Mouse (Mus musculus) midbrain, embryonic 16.5 days (tissue): ENCODE measurements at regions not wholly inside any gene's neighbourhood (a gene's known extent, or its start where the extent isn't known, plus 50 kb on each side); places are given as distances from the start of the nearest gene placed in this dataset.

Experiments used
- ATAC-seq: fragments of 200-750 bp; cut with Nextera tagmentation; 2 replicates; pipeline ENCODE4 v1.8.0; 2017; ENCODE audit warnings: moderate TSS enrichment
- H3K27ac ChIP-seq: fragments of 300-500 bp; sonication (generic); 2 replicates; pipeline ENCODE4 v1.5.1; 2014; ENCODE audit warnings: mild to moderate bottlenecking, low read length, mixed read lengths
- H3K27me3 ChIP-seq: fragments of 300-500 bp; sonication (generic); 2 replicates; pipeline ENCODE4 v1.6.1; 2014; ENCODE audit warnings: low read depth, low read length, mixed read lengths; ENCODE audit not compliant: control insufficient read depth, insufficient read depth
- H3K36me3 ChIP-seq: fragments of 300-500 bp; sonication (generic); 2 replicates; pipeline ENCODE4 v1.6.1; 2014; ENCODE audit warnings: mild to moderate bottlenecking, low read length, moderate library complexity, mixed read lengths; ENCODE audit not compliant: control insufficient read depth, insufficient read depth
- H3K4me1 ChIP-seq: fragments of 300-500 bp; sonication (generic); 2 replicates; pipeline ENCODE4 v1.6.1; 2014; ENCODE audit warnings: mild to moderate bottlenecking, low read length, mixed read lengths; ENCODE audit not compliant: control insufficient read depth, insufficient read depth
- H3K4me2 ChIP-seq: fragments of 300-500 bp; sonication (generic); 2 replicates; pipeline ENCODE4 v1.6.1; 2014; ENCODE audit warnings: mild to moderate bottlenecking, low read length, mixed read lengths
- H3K4me3 ChIP-seq: fragments of 300-500 bp; sonication (generic); 2 replicates; pipeline ENCODE4 v1.5.1; 2014; ENCODE audit warnings: low read depth, mild to moderate bottlenecking, low read length, moderate library complexity, mixed read lengths
- H3K9ac ChIP-seq: fragments of 300-500 bp; sonication (generic); 2 replicates; pipeline ENCODE4 v1.6.1; 2014; ENCODE audit warnings: low read depth, low read length, mixed read lengths
- H3K9me3 ChIP-seq: fragments of 300-500 bp; sonication (generic); replicated peaks from 2 replicates; pipeline ENCODE4 v1.6.1; 2014; ENCODE audit warnings: mild to moderate bottlenecking, low read length, mixed read lengths; ENCODE audit not compliant: control insufficient read depth, poor library complexity, severe bottlenecking
- WGBS: fragments of 180-500 bp; shearing (Covaris S2); extraction: QIAGEN DNeasy Blood & Tissue Kit; methylation state at CpG from one replicate; pipeline ENCODE4 v1.1.7; 2014; 5-methylcytosine and 5-hydroxymethylcytosine counted together

GRCm38 (mm10) chr16:93367995-93368394 is 235.9 kb downstream of the Setd4 start:
- Histone ChIP-seq H3K4me3 (no peak overlapping the region), H3K9me3 (no peaks in the 10 kb centered on the region), H3K27me3 (no peaks in the 10 kb centered on the region), H3K4me1 (peaks cover 3% of the 10 kb centered on the region; the same call in 1 of the 2 replicates), H3K36me3 (no peaks in the 10 kb centered on the region), H3K4me2 (no peak overlapping the region), H3K27ac (no peak overlapping the region), H3K9ac (no peak overlapping the region)
- WGBS: 74% methylated on average over 6 of the region's 6 CpGs
- no peak for ATAC-seq

GRCm38 (mm10) chr16:93367246-93367805 is 236.5 kb downstream of the Setd4 start:
- no peak overlapping the region for H3K4me2 ChIP-seq
- no peaks in the 10 kb centered on the region for H3K36me3 ChIP-seq
- H3K27me3 ChIP-seq: no peaks in the 10 kb centered on the region
- H3K27ac ChIP-seq: no peak overlapping the region
- H3K4me1 ChIP-seq: peaks cover 3% of the 10 kb centered on the region; the same call in 1 of the 2 replicates
- no peak overlapping the region for H3K9ac ChIP-seq
- H3K4me3 ChIP-seq: no peak overlapping the region
- H3K9me3 ChIP-seq: no peaks in the 10 kb centered on the region
- WGBS: 89% methylated on average over 8 of the region's 8 CpGs
- no peak for ATAC-seq

- Histone ChIP-seq H3K36me3 (no peaks in the 10 kb centered on the region), H3K4me3 (no peak overlapping the region), H3K9me3 (no peaks in the 10 kb centered on the region), H3K4me1 (peaks cover 3% of the 10 kb centered on the region; the same call in 1 of the 2 replicates), H3K27ac (no peak overlapping the region), H3K4me2 (no peak overlapping the region), H3K27me3 (no peaks in the 10 kb centered on the region), H3K9ac (no peak overlapping the region)
- 79% methylated on average over 5 of the region's 5 CpGs for WGBS
- ATAC-seq: no peak
These were observed 237.4 kb downstream of the Setd4 start for GRCm38 (mm10) chr16:93366383-93366941.

GRCm38 (mm10) chr16:93365236-93365951 is 238.5 kb downstream of the Setd4 start:
- H3K4me2 ChIP-seq: no peak overlapping the region
- no peaks in the 10 kb centered on the region for H3K27me3 ChIP-seq
- ATAC-seq: no peak
- H3K9me3 ChIP-seq: no peaks in the 10 kb centered on the region
- H3K4me3 ChIP-seq: no peak overlapping the region
- 89% methylated on average over 3 of the region's 3 CpGs for whole genome bisulfite sequencing
- no peaks in the 10 kb centered on the region for H3K36me3 ChIP-seq
- no peak overlapping the region for H3K27ac ChIP-seq
- H3K9ac ChIP-seq: no peak overlapping the region
- peaks cover 3% of the 10 kb centered on the region; the same call in 1 of the 2 replicates for H3K4me1 ChIP-seq

GRCm38 (mm10) chr16:93359772-93360171 is 244.1 kb downstream of the Setd4 start:
- WGBS: 94% methylated on average over 8 of the region's 8 CpGs

GRCm38 (mm10) chr16:93358613-93359012 is 245.2 kb downstream of the Setd4 start:
- no peak overlapping the region for H3K27ac ChIP-seq
- no peak overlapping the region for H3K9ac ChIP-seq
- WGBS: 94% methylated on average over 6 of the region's 6 CpGs
- H3K36me3 ChIP-seq: no peaks in the 10 kb centered on the region
- no peak overlapping the region for H3K4me3 ChIP-seq
- no peak overlapping the region for H3K4me2 ChIP-seq
- H3K4me1 ChIP-seq: no peaks in the 10 kb centered on the region
- H3K27me3 ChIP-seq: no peaks in the 10 kb centered on the region
- no peak for ATAC-seq
- H3K9me3 ChIP-seq: no peaks in the 10 kb centered on the region

More at GRCm38 (mm10) chr16:93359772-93360171, 244.1 kb downstream of the Setd4 start:
- no peaks in the 10 kb centered on the region for H3K36me3 ChIP-seq
- no peaks in the 10 kb centered on the region for H3K27me3 ChIP-seq
- no peak overlapping the region for H3K4me2 ChIP-seq
- H3K9ac ChIP-seq: no peak overlapping the region
- H3K9me3 ChIP-seq: no peaks in the 10 kb centered on the region
- no peak overlapping the region for H3K4me3 ChIP-seq
- ATAC-seq: no peak
- no peak overlapping the region for H3K27ac ChIP-seq
- no peaks in the 10 kb centered on the region for H3K4me1 ChIP-seq

GRCm38 (mm10) chr16:93358166-93358565 is 245.7 kb downstream of the Setd4 start:
- Histone ChIP-seq H3K36me3 (no peaks in the 10 kb centered on the region), H3K9ac (no peak overlapping the region), H3K9me3 (no peaks in the 10 kb centered on the region), H3K4me1 (no peaks in the 10 kb centered on the region), H3K27me3 (no peaks in the 10 kb centered on the region), H3K4me2 (no peak overlapping the region), H3K27ac (no peak overlapping the region), H3K4me3 (no peak overlapping the region)
- ATAC-seq: no peak
- 89% methylated on average over 4 of the region's 4 CpGs for WGBS

GRCm38 (mm10) chr16:93355204-93355899 is 248.5 kb downstream of the Setd4 start:
- no peak overlapping the region for H3K9ac ChIP-seq
- H3K27me3 ChIP-seq: no peaks in the 10 kb centered on the region
- no peak overlapping the region for H3K4me3 ChIP-seq
- WGBS: 84% methylated on average over 11 of the region's 11 CpGs
- no peaks in the 10 kb centered on the region for H3K9me3 ChIP-seq
- no peak overlapping the region for H3K4me2 ChIP-seq
- no peaks in the 10 kb centered on the region for H3K4me1 ChIP-seq
- H3K36me3 ChIP-seq: no peaks in the 10 kb centered on the region
- ATAC-seq: no peak
- no peak overlapping the region for H3K27ac ChIP-seq

- Histone ChIP-seq H3K4me2 (no peak overlapping the region), H3K9me3 (no peaks in the 10 kb centered on the region), H3K36me3 (no peaks in the 10 kb centered on the region), H3K9ac (no peak overlapping the region), H3K27me3 (no peaks in the 10 kb centered on the region), H3K4me3 (no peak overlapping the region), H3K27ac (no peak overlapping the region), H3K4me1 (no peaks in the 10 kb centered on the region)
- 86% methylated on average over 6 of the region's 6 CpGs for WGBS
- ATAC-seq: no peak
These were observed 249.9 kb downstream of the Setd4 start for GRCm38 (mm10) chr16:93353971-93354370.
